Comparison of ENCODE assay signal across 9 mouse cellular contexts in the genomic region with DNA sequence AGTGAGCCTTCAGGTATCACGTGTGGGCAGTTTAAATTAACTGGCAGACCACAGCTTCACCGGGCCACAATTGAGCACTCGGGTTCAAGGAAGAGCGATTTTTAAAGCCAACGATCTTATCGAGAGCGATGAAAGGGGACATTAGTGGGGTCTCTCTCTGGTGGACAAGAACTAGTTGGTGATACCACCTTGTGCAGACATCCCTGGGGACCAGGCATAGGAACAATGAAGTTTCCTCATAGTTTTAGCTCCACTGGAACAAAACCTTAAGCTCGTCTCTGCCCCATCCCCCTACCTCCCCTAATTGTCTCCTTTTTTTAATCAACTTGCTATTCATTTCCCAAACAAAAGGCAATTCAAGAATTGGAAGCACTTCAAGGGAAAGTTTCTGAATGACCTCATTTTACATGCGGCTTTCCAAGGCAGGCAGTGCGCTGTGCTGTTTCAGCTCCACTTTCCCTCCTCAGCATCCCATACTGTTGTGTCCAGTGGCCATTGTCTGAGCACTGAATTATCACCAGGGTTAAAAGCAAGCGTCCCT.
A peak's percentile ranks its signal among the peaks of the same experiment; 100 is the strongest.
DNase-seq lines count a peak whose midpoint lies in the region; ATAC-seq and TF ChIP-seq lines count a peak whose summit lies in the region.
"Had no signal": no experiment of that assay in that cellular context is flagged by ENCODE, and none has a peak within 500 bp of the region (broad histone marks: within the 10 kb centered on the region; RNA-seq: fewer than 3 reads in every experiment).

No protein-coding gene starts in this region.

- no peak for TF ChIP-seq CTCF in layer of hippocampus, adult 2 months (conservative IDR thresholded peaks at IDR 0.05)

- no peaks in the 10 kb centered on the region for H3K27me3 ChIP-seq in forebrain, embryonic 14.5 days (replicated peaks; ENCODE audit: control insufficient read depth, insufficient read depth, low read length)
- H3K27me3 ChIP-seq in midbrain, embryonic 14.5 days (ENCODE audit: control insufficient read depth, insufficient read depth, low read length) = no peaks in the 10 kb centered on the region

- peak overlapping the region; percentile 99 for H3K27ac ChIP-seq in layer of hippocampus, adult 2 months
- H3K27ac ChIP-seq in forebrain, embryonic 14.5 days (ENCODE audit: low read depth, low read length) = peak overlapping the region; percentile 92
- peak overlapping the region; percentile 55 for H3K27ac ChIP-seq in midbrain, embryonic 14.5 days (replicated peaks; ENCODE audit: low read depth, low read length)

- peak in 1 of 2 experiments; percentile 61 for DNase-seq in layer of hippocampus, adult 2 months (ENCODE audit: low spot score in 2 of 2)
- DNase-seq in layer of hippocampus, adult 9-10 months (ENCODE audit: low spot score) = no peak
- peak; percentile 53 to 58 for DNase-seq in cerebellum, postnatal 10 days
- peak; percentile 94 for DNase-seq in forebrain, embryonic 14.5 days (ENCODE audit: low spot score)
- DNase-seq in midbrain, embryonic 14.5 days = peak; percentile 77
- no peak for DNase-seq in adrenal gland, adult 2 months
- DNase-seq in adrenal gland, postnatal 25 days = no peak

- H3K9ac ChIP-seq in forebrain, embryonic 14.5 days (ENCODE audit: low read length) = peak overlapping the region; percentile 61
- H3K9ac ChIP-seq in midbrain, embryonic 14.5 days (replicated peaks; ENCODE audit: low read length) = no peak overlapping the region; the same call in 1 of the 2 replicates

- peak overlapping the region; percentile 87 for H3K4me3 ChIP-seq in layer of hippocampus, adult 2 months
- peak overlapping the region; percentile 13 for H3K4me3 ChIP-seq in forebrain, embryonic 14.5 days (ENCODE audit: low read depth, low read length)
- H3K4me3 ChIP-seq in midbrain, embryonic 14.5 days (replicated peaks; ENCODE audit: low read depth, low read length) = peak overlapping the region; percentile 7; the same call in 1 of the 2 replicates

- no peaks in the 10 kb centered on the region for H3K9me3 ChIP-seq in forebrain, embryonic 14.5 days (replicated peaks; ENCODE audit: control insufficient read depth, low read length)
- H3K9me3 ChIP-seq in midbrain, embryonic 14.5 days (ENCODE audit: control insufficient read depth, low read length) = no peaks in the 10 kb centered on the region; the same call in 1 of the 2 replicates

- no peaks in the 10 kb centered on the region for H3K36me3 ChIP-seq in forebrain, embryonic 14.5 days (ENCODE audit: control insufficient read depth, insufficient read depth, low read length)
- H3K36me3 ChIP-seq in midbrain, embryonic 14.5 days (ENCODE audit: control insufficient read depth, insufficient read depth, low read length) = no peaks in the 10 kb centered on the region

- ATAC-seq in forebrain, embryonic 14.5 days = peak; percentile 60
- ATAC-seq in midbrain, embryonic 14.5 days (ENCODE audit: low FRiP score, low TSS enrichment) = no peak
- ATAC-seq in erythroblast, adult 5-6 weeks (replicated peaks; ENCODE audit: low FRiP score, poor library complexity, severe bottlenecking) = no peak
- ATAC-seq: lung, postnatal 0 days had no signal

- peaks cover 33% of the 10 kb centered on the region for H3K4me1 ChIP-seq in forebrain, embryonic 14.5 days (ENCODE audit: control insufficient read depth, insufficient read depth, low read length)
- peaks cover 51% of the 10 kb centered on the region for H3K4me1 ChIP-seq in midbrain, embryonic 14.5 days (ENCODE audit: control insufficient read depth, insufficient read depth, low read length)

- 3% methylated on average over 11 of the region's 11 CpGs for WGBS in forebrain, embryonic 14.5 days
- 3% methylated on average over 11 of the region's 11 CpGs for WGBS in midbrain, embryonic 14.5 days

- peak overlapping the region; percentile 53 for H3K4me2 ChIP-seq in forebrain, embryonic 14.5 days (ENCODE audit: low read length)
- peak overlapping the region; percentile 46 for H3K4me2 ChIP-seq in midbrain, embryonic 14.5 days (ENCODE audit: low read length)

Comparison
In these comparisons a context has a peak if more than half of its experiments do, and no peak if none do; other contexts are left out.
1. DNase-seq: peak in cerebellum, postnatal 10 days (2 of 2), forebrain, embryonic 14.5 days (single experiment) and midbrain, embryonic 14.5 days (single experiment); none in layer of hippocampus, adult 9-10 months (single experiment), adrenal gland, adult 2 months (single experiment) and adrenal gland, postnatal 25 days (single experiment).
2. H3K4me3 ChIP-seq: peak in every context shown above with its lines; median percentile 87 in layer of hippocampus, adult 2 months; 13 in forebrain, embryonic 14.5 days; 7 in midbrain, embryonic 14.5 days.
3. Peak in every context shown above with its lines, with median percentiles within 50 percentile points of each other: H3K27ac ChIP-seq.